Mouse (Mus musculus): Measurements from ENCODE around the gene Lix1. TPM values are rescaled to one million over a fixed set of nuclear protein-coding genes. Genes with fewer than 3 reads are reported as not detected.

Lix1 gene
- polyA plus RNA-seq, 1 experiment from 2014 or later: 48.8 TPM

DNA sequence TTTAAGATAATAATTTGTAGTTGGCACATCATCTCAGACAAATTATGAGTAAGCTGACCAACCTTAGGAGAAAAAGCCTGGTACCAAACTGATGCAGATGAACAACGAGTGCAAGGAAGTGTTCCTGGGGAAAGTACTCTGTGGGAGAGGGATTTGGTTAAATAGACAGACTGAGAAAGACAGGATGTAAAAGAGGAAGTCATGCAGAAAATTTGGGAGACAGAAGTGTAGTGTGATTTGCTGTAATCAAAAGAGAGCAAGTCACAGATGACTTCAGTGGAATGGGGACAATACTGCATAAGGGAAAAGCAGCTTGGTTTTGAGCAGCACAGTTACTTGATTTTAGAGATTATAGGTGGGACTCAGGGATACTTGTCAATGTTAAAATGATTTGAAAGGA, 5.6 kb upstream of the Lix1 start:
- Histone ChIP-seq H3K27ac (replicated peaks) (no peak overlapping the region), H3K4me1 (peaks cover 10% of the 10 kb centered on the region), H3K9me3 (no peaks in the 10 kb centered on the region), H3K4me3 (no peak overlapping the region), H3K36me3 (peaks cover 8% of the 10 kb centered on the region), H3K4me2 (replicated peaks) (no peak overlapping the region), H3K27me3 (no peaks in the 10 kb centered on the region), H3K9ac (replicated peaks) (no peak overlapping the region)
- WGBS: 11% methylated on average over 1 of the region's 1 CpGs
- ATAC-seq (ENCODE audit: low FRiP score, low read depth): peak; percentile 5; the same call in 1 of the 2 replicates

DNA sequence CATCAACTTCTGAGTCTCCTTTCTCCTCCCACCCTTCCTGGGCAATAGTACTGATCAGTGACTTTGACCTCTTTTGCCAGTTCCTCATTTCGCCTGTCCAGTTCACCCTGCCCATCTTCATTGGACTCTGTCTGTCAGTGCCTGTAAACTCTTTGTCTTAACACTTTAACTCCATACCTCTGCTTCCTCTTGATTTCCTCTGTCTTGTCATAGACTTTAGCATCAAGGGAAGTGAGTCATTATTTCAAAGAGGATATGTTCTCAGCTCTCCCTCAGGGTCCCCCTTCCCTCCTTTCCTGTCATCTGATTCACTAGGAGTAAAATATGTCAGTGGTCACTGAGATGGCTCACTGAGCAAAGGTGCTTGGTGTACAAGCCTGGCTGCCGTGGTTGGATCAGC, 3.8 kb upstream of the Lix1 start:
- Histone ChIP-seq H3K9ac (replicated peaks) (no peak overlapping the region), H3K9me3 (no peaks in the 10 kb centered on the region), H3K4me1 (peaks cover 21% of the 10 kb centered on the region), H3K36me3 (peaks cover 5% of the 10 kb centered on the region; the same call in 1 of the 2 replicates), H3K27ac (replicated peaks) (no peak overlapping the region), H3K4me2 (replicated peaks) (no peak overlapping the region), H3K4me3 (no peak overlapping the region), H3K27me3 (no peaks in the 10 kb centered on the region)
- no peak for ATAC-seq (ENCODE audit: low FRiP score, low read depth)
- 78% methylated on average over 2 of the region's 2 CpGs for WGBS

DNA sequence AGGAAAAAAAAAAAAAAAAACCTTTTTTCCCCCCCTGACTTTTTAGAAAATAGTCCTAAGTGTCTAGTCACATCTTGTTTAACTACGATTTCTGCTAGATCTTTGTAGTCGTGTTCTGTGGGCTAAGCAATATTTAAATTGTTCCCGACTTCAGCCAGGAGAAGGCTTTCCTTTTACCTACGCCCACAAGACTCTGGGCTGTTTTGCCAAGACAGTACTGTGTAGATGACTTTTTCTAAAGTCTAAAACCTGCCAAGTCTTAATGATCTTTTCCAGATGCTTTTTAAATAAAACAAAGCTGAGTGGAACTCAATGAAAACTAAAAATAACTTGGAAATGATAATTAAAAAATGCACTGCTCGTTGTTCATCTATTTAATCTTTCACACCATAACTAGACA, 566 bp downstream of the Lix1 start:
- 0 out of 2 replicates have a peak overlapping the region, but pooled peaks have one; percentile 17 for H3K9ac ChIP-seq (replicated peaks)
- no peaks in the 10 kb centered on the region for H3K9me3 ChIP-seq
- 0 out of 2 replicates have a peak overlapping the region, but pooled peaks have one; percentile 54 for H3K27ac ChIP-seq (replicated peaks)
- no peaks in the 10 kb centered on the region for H3K36me3 ChIP-seq
- peak overlapping the region; percentile 37 for H3K4me3 ChIP-seq
- peak; percentile 32; the same call in 1 of the 2 replicates for ATAC-seq (ENCODE audit: low FRiP score, low read depth)
- peaks cover 30% of the 10 kb centered on the region for H3K4me1 ChIP-seq
- H3K27me3 ChIP-seq: no peaks in the 10 kb centered on the region
- peak overlapping the region; percentile 52 for H3K4me2 ChIP-seq (replicated peaks)
- WGBS: 10% methylated on average over 5 of the region's 5 CpGs

DNA sequence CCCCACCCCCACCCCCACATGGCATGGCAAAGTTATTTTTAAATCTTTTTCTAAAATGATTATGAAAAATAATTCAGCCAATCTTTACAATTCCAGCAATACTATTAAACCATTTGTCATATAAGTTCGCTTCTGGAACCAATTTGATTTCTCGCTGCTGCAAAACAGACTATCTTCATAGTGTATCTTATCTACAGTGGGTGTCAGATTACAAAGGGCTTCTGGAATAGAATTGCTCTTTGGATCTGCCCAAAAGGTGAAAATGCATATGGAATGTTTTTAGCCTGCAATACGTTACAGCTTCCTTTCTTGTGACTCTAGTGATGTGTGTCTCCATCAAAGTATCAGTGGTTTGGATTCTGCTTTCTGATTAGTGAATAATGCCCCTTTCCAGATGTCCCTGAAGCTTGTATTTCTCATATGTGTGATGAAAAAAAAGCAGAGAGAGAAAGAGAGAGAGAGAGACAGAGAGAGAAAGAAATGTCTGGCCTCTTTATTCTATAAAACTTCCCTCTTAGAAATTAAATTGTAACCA, 1.2 kb downstream of the Lix1 start:
- no peaks in the 10 kb centered on the region for H3K27me3 ChIP-seq
- WGBS: 15% methylated on average over 3 of the region's 3 CpGs
- ATAC-seq (ENCODE audit: low FRiP score, low read depth): no peak
- peak overlapping the region; percentile 52 for H3K4me2 ChIP-seq (replicated peaks)
- no peaks in the 10 kb centered on the region for H3K9me3 ChIP-seq
- H3K27ac ChIP-seq (replicated peaks): 0 out of 2 replicates have a peak overlapping the region, but pooled peaks have one; percentile 30
- H3K4me3 ChIP-seq: peak overlapping the region; percentile 37
- no peak overlapping the region for H3K9ac ChIP-seq (replicated peaks)
- peaks cover 36% of the 10 kb centered on the region for H3K4me1 ChIP-seq
- no peaks in the 10 kb centered on the region for H3K36me3 ChIP-seq

DNA sequence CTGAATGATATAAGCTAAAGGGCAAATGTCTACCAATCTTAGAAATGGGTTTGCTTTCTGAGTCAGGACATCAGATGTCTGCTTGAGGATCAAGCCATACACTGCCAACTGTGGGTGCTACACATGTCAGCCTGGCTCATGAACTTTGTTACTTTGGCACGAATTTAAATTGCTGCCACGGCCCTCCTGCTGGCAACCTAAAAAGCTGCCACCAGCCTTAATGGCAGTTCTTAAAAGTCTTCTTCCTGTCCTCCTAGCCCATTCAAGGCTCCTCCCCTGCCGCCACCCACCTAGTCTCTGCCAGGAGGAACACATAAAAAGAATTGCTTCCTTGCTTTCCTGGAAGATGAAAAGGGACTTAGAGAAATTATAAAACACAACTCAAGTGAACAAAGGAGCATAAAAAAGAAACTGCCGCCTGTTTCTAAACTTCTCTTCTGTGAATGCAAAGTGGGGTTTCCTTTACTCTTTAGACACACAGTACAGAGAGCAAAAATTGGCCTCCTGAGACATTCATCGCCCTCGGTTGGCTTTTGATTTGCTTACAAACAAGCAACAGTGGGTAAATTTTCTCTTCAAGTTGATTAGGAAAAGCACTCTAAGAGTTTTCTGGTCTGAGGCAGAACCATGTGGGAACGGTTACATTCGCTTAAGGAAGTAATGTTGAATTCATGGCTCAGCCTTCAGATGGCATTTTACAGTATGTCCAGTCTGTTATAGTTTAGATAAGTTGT, 2.5 kb downstream of the Lix1 start:
- no peak overlapping the region for H3K9ac ChIP-seq (replicated peaks)
- no peak for ATAC-seq (ENCODE audit: low FRiP score, low read depth)
- H3K4me3 ChIP-seq: peak overlapping the region; percentile 37
- H3K9me3 ChIP-seq: no peaks in the 10 kb centered on the region
- H3K36me3 ChIP-seq: no peaks in the 10 kb centered on the region
- H3K27me3 ChIP-seq: no peaks in the 10 kb centered on the region
- 27% methylated on average over 8 of the region's 8 CpGs for WGBS
- peak overlapping the region; percentile 30; the same call in 1 of the 2 replicates for H3K27ac ChIP-seq (replicated peaks)
- H3K4me2 ChIP-seq (replicated peaks): peak overlapping the region; percentile 52
- H3K4me1 ChIP-seq: peaks cover 46% of the 10 kb centered on the region

DNA sequence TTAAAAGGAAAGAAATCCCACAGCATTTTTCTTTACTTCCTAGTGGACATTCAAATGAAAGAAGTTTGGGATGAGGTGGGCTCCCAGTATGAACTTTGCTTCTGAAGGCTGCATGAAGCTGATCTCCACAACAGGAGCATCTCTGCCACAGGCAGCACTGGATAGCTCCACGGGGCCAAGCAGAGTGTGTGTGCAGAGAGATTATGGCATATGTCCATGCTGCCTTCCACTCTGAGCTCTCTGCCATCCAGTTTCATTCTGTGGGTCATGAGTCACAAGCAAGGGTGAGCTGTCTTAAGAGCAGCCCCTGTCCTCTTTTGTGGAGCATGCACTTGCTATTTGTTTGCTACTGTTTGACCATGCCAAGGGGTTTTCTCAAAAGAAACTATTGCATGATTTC, 3.1 kb downstream of the Lix1 start:
- WGBS: 25% methylated on average over 1 of the region's 1 CpGs
- no peak overlapping the region for H3K4me2 ChIP-seq (replicated peaks)

DNA sequence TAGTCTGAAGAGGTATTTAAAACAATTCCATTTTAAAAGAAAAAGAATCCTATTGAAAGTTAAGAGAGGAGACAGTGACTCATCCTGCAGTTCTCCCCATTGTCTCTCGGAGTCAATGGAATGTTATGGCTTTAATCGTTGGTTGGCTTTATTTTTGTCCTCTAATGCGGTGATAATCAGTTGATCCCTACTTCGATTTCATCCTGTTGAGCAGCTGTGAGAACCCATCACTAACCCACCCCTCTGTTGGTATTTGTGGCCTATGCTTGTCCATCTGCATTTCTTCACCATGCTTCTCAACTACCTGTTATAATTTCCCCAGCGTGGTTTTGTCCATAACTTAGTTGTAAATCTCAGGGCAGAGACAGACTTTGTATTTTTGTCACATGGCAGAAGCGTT, 5.7 kb downstream of the Lix1 start:
- 24% methylated on average over 6 of the region's 6 CpGs for WGBS
- H3K9me3 ChIP-seq: no peaks in the 10 kb centered on the region
- H3K4me3 ChIP-seq: no peak overlapping the region

More for the DNA sequence above, 3.1 kb downstream of the Lix1 start:
- peaks cover 49% of the 10 kb centered on the region for H3K4me1 ChIP-seq
- H3K4me3 ChIP-seq: no peak overlapping the region
- ATAC-seq (ENCODE audit: low FRiP score, low read depth): no peak
- H3K36me3 ChIP-seq: no peaks in the 10 kb centered on the region
- no peaks in the 10 kb centered on the region for H3K27me3 ChIP-seq
- no peaks in the 10 kb centered on the region for H3K9me3 ChIP-seq
- H3K27ac ChIP-seq (replicated peaks): no peak overlapping the region
- no peak overlapping the region for H3K9ac ChIP-seq (replicated peaks)

DNA sequence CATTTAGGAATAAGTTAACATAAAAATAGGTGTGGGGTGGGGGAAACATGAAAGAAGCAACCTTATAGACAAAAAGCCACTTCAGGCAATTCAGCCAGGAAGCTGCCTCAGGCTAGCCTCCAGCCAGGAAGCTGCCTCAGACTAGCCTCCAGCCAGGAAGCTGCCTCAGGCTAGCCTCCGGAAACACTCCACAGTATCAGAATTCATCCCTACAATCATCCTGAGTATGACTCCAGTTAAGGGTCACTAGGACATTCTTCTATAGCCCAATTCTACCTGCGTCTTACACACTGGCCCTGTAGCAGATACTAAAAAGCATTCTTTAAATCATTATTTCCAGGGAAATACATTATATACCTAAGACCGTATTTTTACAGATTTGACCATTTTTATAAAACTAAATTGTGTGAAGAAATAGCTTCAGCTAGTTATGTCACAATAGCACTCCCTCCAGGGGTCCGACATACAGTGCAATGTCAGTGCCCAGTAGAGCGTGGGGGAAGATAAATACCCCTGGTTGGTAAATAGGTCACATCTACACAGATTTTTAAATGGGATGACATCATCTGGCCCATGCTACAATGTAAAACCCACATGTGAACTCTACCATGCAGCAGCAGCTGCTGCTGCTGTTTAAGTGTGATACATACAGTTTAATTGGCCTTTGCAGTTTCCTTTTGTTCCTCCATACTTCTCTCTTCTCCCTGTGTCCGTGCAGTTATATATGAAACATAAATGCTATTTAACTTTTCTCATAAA, 6.4 kb downstream of the Lix1 start:
- peak overlapping the region; percentile 36 for H3K27ac ChIP-seq (replicated peaks)
- 33% methylated on average over 6 of the region's 6 CpGs for WGBS
- no peaks in the 10 kb centered on the region for H3K9me3 ChIP-seq
- H3K27me3 ChIP-seq: no peaks in the 10 kb centered on the region
- H3K36me3 ChIP-seq: no peaks in the 10 kb centered on the region
- H3K4me1 ChIP-seq: peaks cover 37% of the 10 kb centered on the region
- no peak overlapping the region for H3K4me2 ChIP-seq (replicated peaks)
- peak; percentile 67 for ATAC-seq (ENCODE audit: low FRiP score, low read depth)
- no peak overlapping the region for H3K4me3 ChIP-seq
- no peak overlapping the region for H3K9ac ChIP-seq (replicated peaks)

More for the DNA sequence above, 5.7 kb downstream of the Lix1 start:
- no peaks in the 10 kb centered on the region for H3K36me3 ChIP-seq
- no peak overlapping the region for H3K9ac ChIP-seq (replicated peaks)
- H3K4me1 ChIP-seq: peaks cover 40% of the 10 kb centered on the region
- H3K27ac ChIP-seq (replicated peaks): peak overlapping the region; percentile 36
- no peak for ATAC-seq (ENCODE audit: low FRiP score, low read depth)
- H3K27me3 ChIP-seq: no peaks in the 10 kb centered on the region
- no peak overlapping the region for H3K4me2 ChIP-seq (replicated peaks)

DNA sequence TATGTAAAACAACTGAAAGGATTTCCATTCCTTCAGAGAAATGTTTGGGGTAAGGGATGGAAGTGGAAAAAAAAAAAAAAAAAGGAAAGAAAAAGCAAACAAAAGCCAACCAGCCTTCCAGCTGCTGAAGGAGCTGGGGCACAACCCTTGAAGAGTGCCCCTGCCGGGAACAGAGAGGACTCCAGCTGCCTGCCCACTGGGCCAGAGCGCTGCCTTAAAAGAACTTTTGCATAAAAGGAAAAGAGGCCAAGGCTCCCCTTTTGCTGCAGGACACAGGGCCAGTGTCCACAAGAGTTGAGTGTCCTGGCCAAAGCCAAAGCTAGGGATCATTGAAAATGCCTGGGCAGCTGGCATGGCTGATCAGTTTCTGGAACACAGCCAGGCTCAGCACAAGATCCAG, 7.1 kb downstream of the Lix1 start:
- whole genome bisulfite sequencing: 6% methylated on average over 2 of the region's 2 CpGs
- H3K27me3 ChIP-seq: no peaks in the 10 kb centered on the region
- no peak overlapping the region for H3K9ac ChIP-seq (replicated peaks)
- H3K36me3 ChIP-seq: no peaks in the 10 kb centered on the region
- peak overlapping the region; percentile 70 for H3K27ac ChIP-seq (replicated peaks)
- no peaks in the 10 kb centered on the region for H3K9me3 ChIP-seq
- H3K4me2 ChIP-seq (replicated peaks): no peak overlapping the region
- ATAC-seq (ENCODE audit: low FRiP score, low read depth): peak; percentile 57
- H3K4me1 ChIP-seq: peaks cover 34% of the 10 kb centered on the region
- H3K4me3 ChIP-seq: no peak overlapping the region

DNA sequence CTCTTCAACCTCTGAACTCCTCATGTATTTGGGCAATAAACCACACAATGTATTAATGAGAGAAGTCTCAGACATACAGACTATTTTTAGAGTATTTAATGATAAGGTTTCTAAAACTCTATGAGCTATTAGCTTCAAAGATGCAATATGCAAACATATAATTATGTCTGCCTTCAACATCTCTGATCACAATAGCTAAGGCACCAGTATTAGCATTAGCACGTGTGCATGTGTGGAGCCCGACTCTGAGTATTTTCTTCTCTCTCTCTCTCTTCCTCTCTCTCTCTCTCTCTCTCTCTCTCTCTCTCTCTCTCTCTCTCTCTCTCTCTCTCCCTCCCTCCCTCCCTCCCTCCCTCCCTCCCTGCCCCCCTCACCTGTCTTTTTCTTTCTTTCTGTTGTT, 9.0 kb downstream of the Lix1 start:
- no peak for ATAC-seq (ENCODE audit: low FRiP score, low read depth)
- 60% methylated on average over 2 of the region's 2 CpGs for WGBS
- peaks cover 23% of the 10 kb centered on the region for H3K4me1 ChIP-seq
- H3K9me3 ChIP-seq: no peaks in the 10 kb centered on the region
- no peak overlapping the region for H3K4me3 ChIP-seq
- H3K36me3 ChIP-seq: no peaks in the 10 kb centered on the region
- H3K27me3 ChIP-seq: no peaks in the 10 kb centered on the region
- H3K9ac ChIP-seq (replicated peaks): no peak overlapping the region
- no peak overlapping the region for H3K27ac ChIP-seq (replicated peaks)
- no peak overlapping the region for H3K4me2 ChIP-seq (replicated peaks)

DNA sequence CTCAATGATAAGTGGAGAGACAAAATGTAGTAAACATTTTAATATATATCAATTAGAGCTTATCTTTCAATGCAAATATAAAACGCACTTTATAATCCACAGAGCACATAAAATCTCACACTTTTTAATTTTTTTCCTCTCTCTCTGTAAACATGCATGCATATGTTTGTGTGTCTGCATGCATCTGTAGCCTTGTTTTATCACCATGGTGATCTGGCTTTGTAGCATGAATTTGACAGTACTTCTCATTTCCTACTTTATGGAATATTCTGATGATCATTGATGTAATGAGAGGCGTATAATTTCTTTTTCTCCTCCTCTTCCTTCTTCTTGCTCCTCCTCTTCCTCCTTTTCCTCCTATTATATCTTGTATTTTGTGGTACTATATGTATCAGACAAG, 9.7 kb downstream of the Lix1 start:
- Histone ChIP-seq H3K4me1 (peaks cover 23% of the 10 kb centered on the region), H3K9me3 (no peaks in the 10 kb centered on the region), H3K36me3 (no peaks in the 10 kb centered on the region), H3K9ac (replicated peaks) (no peak overlapping the region), H3K4me2 (replicated peaks) (no peak overlapping the region), H3K4me3 (no peak overlapping the region), H3K27me3 (no peaks in the 10 kb centered on the region), H3K27ac (replicated peaks) (no peak overlapping the region)
- no peak for ATAC-seq (ENCODE audit: low FRiP score, low read depth)
- WGBS: 93% methylated on average over 2 of the region's 2 CpGs

DNA sequence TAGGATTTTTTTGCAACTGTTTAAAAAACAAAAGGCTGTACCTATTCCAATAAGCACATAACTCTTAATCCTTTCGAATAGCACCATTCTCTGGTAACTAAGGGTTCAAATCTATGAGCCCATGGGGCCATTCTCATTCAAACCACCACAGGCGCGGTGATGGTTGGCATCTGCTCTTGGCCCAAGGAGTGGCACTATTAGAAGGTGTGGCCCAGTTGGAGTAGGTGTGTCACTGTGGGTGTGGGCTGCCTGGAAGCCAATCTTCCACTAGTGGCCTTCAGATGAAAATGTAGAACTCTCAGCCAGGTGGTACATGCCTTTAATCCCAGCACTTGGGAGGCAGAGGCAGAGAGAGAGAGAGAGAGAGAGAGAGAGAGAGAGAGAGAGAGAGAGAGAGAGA, 11.7 kb downstream of the Lix1 start:
- no peaks in the 10 kb centered on the region for H3K9me3 ChIP-seq
- peaks cover 11% of the 10 kb centered on the region for H3K4me1 ChIP-seq
- WGBS: 95% methylated on average over 3 of the region's 3 CpGs
- no peak overlapping the region for H3K4me2 ChIP-seq (replicated peaks)
- no peak overlapping the region for H3K4me3 ChIP-seq
- no peaks in the 10 kb centered on the region for H3K36me3 ChIP-seq
- no peak overlapping the region for H3K27ac ChIP-seq (replicated peaks)
- no peaks in the 10 kb centered on the region for H3K27me3 ChIP-seq
- H3K9ac ChIP-seq (replicated peaks): no peak overlapping the region
- ATAC-seq (ENCODE audit: low FRiP score, low read depth): no peak

Data from midbrain, embryonic 12.5 days (tissue).